Mouse (Mus musculus) layer of hippocampus, postnatal 25 days (tissue): ENCODE measurements around the gene Mob3c. TPM values are rescaled to one million over a fixed set of nuclear protein-coding genes. Genes with fewer than 3 reads are reported as not detected.

Source experiments
- DNase-seq, 2 experiments: peaks; one replicate each; pipeline ENCODE4 v3.0.0; 2022; ENCODE audit warnings: mixed read lengths in 2 of 2, low spot score in 1 of 2; ENCODE audit errors: extremely low spot score in 1 of 2
- total RNA-seq, 2 experiments: library from RNA; stranded (reverse); gene quantifications; 2 replicates each; pipeline ENCODE4 v1.2.3; 2021

The Mob3c gene
- total RNA-seq, 2 experiments from 2014 or later: 5.1 to 5.3 TPM

DNA sequence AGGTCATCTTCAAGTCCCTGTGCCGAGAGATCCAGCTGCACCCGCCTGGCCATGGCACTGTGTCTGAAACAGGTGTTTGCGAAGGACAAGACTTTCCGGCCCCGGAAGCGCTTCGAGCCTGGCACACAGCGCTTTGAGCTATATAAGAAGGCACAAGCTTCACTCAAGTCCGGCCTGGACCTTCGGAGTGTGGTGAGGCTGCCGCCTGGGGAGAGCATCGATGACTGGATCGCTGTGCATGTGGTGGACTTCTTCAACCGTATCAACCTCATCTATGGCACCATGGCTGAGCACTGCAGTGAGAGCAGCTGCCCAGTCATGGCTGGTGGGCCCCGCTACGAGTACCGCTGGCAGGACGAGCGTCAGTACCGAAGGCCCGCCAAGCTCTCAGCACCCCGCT lies 3.3 kb downstream of the Mob3c start:
- DNase-seq: no peak

DNA sequence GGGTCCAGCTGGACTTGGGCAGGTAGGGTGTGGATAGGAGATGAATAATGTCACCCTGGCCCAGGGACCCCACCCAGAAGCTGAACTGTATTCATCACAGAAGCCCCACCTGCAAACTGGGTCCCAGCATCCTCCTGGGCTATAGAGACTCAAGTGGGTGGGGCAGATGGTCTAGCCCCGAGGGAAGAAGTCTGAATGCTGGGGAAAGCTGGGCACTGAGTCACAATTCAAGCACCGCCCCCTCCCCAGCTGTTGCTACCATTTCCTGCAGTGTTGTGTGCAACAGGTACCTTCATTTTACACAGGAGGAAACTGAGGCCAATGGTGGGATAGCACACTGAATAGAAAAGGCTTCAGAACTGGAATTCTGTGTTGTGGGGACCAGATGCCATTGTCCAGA lies 4.1 kb downstream of the Mob3c start:
- no peak for DNase-seq

GRCm38 (mm10) chr4:115835576-115835975 lies 7.7 kb downstream of the Mob3c start:
- no peak for DNase-seq

DNA sequence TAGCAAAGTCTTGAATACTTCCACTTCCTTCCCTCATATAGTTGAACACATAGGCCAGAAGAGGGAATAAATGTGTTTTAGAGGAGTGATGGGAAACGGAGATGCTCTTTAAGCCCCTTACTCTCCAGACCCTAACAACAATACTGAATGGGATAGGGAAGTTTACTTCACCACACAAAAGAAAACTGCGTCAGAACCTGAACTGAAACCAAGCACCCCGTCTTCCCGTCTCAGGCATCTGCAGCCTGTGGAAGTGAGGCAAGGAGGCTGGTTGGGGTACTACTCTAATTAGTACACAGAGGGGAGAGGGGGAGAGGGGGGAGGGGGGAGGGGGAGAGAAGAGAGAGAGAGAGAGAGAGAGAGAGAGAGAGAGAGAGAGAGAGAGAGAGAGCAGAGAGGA lies 10.3 kb downstream of the Mob3c start:
- DNase-seq: no peak

GRCm38 (mm10) chr4:115838696-115839641 lies 11.1 kb downstream of the Mob3c start, which contains the start of gene Mknk1:
Mknk1 (plus strand) TSS chr4:115839198.
- DNase-seq: peak; percentile 79 to 85

DNA sequence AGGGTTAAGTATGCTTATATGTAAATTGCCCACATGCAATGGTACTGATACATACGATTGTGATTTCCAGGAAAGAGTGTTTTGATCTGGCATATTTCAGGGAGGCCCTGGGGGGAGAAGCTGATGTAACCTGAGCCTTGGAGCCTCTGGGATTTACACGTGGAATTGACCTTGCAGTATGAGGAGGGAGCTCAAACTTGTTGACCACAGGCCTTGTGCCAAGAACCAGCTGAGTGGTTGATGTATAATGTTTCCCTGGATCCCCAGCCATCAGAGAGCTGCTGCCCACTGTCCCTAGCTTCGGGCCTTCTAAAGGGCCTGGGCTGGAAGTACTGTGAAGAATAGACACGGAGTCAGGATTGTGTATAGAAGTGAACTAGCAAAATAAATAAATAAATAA lies 12.1 kb downstream of the Mob3c start:
- DNase-seq: no peak

DNA sequence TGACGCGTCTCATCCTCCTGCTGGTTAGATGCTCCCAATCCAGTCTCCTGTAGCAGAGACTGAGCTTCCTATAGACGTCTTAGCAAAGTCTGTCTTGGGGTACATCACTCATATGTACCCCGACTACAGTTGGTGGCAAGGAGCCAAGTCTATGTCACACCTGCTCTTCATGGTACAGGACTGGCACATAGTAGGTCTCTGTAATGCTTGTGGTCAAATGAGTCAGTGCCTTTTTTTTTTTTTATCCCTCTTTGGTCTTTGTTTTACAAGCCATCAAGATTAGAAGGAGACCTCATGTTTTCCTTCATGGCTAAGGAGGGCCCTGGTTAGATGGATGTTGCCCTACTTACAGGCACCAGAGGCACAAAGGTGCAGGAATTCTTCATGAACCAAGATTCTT lies 12.9 kb downstream of the Mob3c start:
- DNase-seq: no peak

DNA sequence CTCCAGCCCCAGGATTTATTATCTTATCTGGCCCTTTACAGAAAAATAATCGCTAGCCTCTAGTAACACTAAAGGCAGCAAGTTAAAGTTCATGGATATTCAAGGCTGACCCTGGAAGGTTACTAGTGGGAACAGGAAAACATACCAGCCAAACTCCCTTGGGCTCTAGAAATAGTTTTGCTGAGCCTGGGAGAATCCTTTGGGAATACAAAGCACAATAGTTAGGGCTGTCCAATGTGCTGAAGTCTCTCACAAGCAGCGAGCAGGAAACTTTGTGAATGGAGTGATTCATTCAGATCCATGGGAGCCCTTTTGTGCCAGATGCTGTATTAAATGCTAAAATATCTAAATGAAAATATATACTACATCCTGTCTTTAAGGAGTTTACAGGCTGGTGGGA lies 18.8 kb downstream of the Mob3c start:
- DNase-seq: no peak

- no peak for DNase-seq
These were observed 19.5 kb downstream of the Mob3c start for GRCm38 (mm10) chr4:115847377-115847776.

DNA sequence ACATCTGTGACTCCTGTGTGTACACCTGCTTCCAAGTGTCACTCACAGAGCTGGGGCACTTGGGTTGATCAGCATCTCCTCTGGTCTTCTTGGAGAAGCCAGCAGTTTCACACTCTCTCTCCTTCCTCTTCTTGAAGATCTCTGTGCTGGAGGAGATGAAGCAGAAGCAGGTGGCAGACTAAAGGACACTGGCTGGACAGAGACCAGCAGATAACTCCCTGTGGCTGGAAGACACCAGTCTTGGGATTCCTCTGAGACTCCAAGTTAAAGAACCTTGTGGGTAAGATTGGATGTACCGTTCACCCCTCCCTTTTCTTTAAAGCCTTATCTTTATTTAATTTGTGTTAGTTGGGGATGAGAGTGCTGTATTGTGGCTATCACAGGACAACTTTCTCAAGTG lies 20.2 kb downstream of the Mob3c start:
- no peak for DNase-seq

- no peak for DNase-seq
These were observed 21.2 kb downstream of the Mob3c start for GRCm38 (mm10) chr4:115848990-115849677.

- DNase-seq: no peak
These were observed 22.2 kb downstream of the Mob3c start for GRCm38 (mm10) chr4:115850111-115850510.

DNA sequence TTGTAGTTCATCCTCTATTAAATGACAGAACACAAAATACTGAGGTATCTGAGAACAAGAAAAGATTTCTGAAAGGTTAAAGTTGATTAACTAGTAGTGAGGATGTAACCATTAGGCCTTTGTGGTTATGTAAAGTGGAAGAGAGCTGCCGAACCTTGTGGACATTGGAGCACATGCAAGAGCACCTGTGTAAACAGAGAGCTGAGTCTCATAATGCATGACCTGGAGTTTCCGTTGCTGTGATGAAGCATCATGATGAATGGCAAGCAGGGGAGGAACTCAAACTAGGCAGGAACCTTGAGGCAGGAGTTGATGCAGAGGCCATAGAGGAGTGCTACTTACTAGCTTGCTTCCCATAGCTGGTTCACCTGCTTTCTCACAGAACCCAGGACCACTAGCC lies 22.7 kb downstream of the Mob3c start:
- no peak for DNase-seq

DNA sequence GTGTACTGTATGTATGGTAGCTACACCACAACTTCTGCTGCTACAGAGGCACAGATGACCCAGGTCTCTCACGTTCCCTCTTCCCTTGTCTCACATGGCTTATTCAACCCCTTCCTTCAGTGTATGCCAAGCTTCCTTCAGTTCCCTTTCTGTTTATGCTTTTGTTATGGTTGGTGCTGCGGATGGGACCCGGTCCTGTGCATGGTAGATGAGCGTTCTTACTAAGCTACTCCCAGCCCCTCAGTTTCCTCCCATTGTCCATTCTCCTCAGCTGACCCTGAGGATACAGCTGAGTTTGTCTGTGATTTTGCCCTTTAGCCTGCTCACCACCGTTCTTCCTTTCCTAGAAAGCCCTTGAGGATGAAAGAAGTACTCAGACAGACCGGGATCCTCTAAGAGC lies 23.7 kb downstream of the Mob3c start:
- no peak for DNase-seq

DNA sequence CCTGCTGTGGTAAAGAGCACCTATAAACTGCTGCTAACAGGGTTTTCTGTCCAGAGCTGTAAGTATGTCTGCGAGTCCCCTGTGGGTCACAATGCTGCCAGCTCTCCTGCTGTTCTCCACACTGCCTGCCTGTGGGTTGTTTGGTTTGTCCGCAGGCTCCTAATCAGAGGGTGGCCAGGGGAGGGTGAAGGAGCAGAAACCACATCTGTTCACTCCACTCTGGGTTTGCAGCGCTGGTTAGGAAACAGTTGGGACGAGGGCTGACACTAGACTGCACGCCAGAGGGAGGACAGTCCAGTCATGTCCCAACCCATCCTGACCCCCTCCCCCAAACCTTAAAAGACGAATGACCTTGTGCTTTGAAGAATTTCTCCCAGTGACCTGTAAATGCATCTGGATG lies 27.2 kb downstream of the Mob3c start:
- no peak for DNase-seq

DNA sequence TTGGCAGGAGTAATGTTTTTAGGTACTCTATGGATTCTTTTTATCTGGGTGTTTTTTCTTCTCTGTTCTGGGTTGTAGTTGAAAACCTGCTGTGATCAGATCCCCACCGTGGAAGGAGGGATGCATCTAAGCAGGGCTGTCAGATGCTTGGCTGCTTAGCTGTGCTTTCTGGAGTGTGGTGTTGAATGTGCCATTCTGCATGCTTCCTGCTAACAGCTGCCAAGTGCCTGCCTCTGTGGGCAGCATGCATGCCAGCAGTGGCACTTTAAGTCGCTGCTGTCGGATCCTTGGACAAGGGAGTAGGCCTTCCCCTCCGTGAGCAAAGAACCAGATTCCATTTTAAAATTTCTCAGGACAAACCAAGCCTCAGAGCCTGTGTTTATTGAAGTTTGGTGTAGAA lies 27.7 kb downstream of the Mob3c start:
- DNase-seq: no peak

GRCm38 (mm10) chr4:115856282-115856681 lies 28.4 kb downstream of the Mob3c start:
- no peak for DNase-seq

DNA sequence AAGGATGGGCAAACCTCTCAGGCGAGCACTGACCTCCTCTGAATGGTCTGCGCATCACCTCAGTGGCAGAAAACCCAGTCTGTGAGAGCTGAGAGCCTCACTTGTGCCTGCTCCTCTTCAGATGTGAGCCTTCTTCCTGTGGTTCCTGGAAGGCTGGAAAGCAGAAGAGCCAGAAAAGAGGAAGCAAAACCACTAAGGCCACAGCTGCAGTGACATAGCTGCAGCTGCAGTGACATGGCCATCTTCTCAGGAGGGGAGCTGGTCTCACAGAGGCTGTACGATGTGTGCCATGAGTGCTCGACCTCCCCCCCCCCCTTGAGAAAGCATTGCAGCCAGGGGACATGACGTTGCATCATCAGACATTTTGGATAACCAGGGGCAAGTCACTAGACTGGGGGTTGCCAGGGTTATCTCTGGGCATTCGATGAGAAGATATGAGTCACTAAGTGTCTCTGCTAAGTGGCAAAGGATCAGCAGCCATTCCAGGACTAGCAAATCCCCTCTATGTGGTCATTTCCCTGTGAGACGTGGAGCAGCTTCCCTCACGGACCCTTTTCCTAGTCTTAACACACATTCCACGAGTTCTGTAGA lies 29.5 kb downstream of the Mob3c start:
- no peak for DNase-seq

DNA sequence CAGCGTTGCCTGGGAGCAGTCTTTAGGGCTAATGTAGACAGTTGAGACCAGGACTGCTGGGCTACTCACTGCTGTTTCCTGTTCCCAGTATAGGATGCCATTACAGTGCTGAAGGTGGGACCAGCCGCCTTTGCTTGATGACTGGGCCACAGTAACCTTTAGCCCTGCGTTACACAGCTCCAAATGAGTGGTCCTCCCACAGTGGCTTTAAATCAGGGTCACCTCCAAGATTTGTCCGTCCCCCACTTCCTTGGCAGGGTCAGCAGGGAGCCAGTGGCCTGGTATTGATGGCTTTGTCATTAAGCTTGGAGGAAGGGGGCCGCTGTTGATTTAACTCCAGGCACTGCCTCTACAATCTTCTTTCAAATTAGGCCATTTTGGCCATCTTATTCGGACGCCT lies 35.5 kb downstream of the Mob3c start:
- no peak for DNase-seq

DNA sequence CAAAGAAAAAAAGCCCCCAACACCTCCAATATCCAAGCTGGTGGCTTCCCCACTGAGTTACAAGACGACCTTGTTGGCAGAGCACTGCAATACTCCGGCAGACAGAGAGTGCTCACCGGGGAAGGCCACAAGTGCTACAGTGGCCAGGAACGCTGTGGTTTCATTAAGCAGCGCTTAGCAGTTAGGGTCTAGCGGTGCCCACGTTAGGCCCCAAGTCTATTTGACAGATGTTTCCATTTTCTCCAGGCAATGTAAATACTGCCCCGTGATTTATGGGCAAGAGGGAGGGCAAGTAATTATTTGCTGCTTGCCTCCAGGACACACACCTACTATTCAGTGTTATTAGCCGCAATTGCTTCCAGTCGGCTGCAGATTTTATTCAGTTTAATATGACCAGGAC lies 36.0 kb downstream of the Mob3c start:
- no peak for DNase-seq

- no peak for DNase-seq
These were observed 41.8 kb downstream of the Mob3c start for GRCm38 (mm10) chr4:115869512-115870210.
